30 mouse cellular contexts compared by ENCODE assay signal in the genomic region with DNA sequence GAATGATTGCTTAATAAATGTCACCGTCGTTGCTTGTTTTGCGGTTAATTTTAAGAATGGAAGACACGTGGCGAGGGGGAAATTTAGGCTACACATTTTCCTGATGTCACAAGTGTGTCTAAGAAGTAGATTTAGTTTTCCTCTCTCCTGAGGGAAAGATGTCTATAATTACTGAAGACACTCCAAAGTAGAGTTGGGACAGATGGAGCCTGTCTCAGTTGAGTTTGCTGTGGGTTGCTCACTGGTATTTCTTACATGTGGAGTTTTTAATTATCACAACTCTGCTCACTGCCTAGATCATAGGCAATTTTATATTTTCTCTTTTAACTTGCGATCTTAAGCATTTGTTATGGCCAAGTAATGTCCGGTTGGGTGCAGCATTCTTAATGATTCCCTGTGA.
"Had no signal": no experiment of that assay in that cellular context is flagged by ENCODE, and none has a peak within 500 bp of the region (broad histone marks: within the 10 kb centered on the region; RNA-seq: fewer than 3 reads in every experiment).

No protein-coding gene starts in this region.

- H3K36me3 ChIP-seq: limb, embryonic 10.5 days; limb, embryonic 12.5 days; limb, embryonic 13.5 days; limb, embryonic 15.5 days; liver, embryonic 12.5 days; liver, embryonic 13.5 days; liver, embryonic 15.5 days; lung, embryonic 15.5 days; midbrain, embryonic 10.5 days; midbrain, embryonic 12.5 days; midbrain, embryonic 13.5 days; midbrain, embryonic 15.5 days had no signal

- H3K4me1 ChIP-seq: limb, embryonic 10.5 days; limb, embryonic 12.5 days; limb, embryonic 13.5 days; limb, embryonic 15.5 days; liver, embryonic 12.5 days; liver, embryonic 13.5 days; liver, embryonic 15.5 days; lung, embryonic 15.5 days; megakaryocyte, embryonic 14.5 days; midbrain, embryonic 10.5 days; midbrain, embryonic 12.5 days; midbrain, embryonic 13.5 days; midbrain, embryonic 15.5 days had no signal

- H3K4me2 ChIP-seq: limb, embryonic 12.5 days; limb, embryonic 13.5 days; limb, embryonic 15.5 days; liver, embryonic 11.5 days; liver, embryonic 12.5 days; liver, embryonic 13.5 days; liver, embryonic 15.5 days; lung, embryonic 14.5 days; lung, embryonic 15.5 days; midbrain, embryonic 12.5 days; midbrain, embryonic 13.5 days; midbrain, embryonic 15.5 days had no signal

- H3K27me3 ChIP-seq: limb, embryonic 12.5 days; limb, embryonic 13.5 days; limb, embryonic 15.5 days; liver, embryonic 12.5 days; liver, embryonic 13.5 days; liver, embryonic 15.5 days; lung, embryonic 15.5 days; midbrain, embryonic 12.5 days; midbrain, embryonic 13.5 days; midbrain, embryonic 15.5 days had no signal

- H3K9me3 ChIP-seq: limb, embryonic 10.5 days; limb, embryonic 12.5 days; limb, embryonic 13.5 days; limb, embryonic 15.5 days; liver, embryonic 13.5 days; liver, embryonic 15.5 days; lung, embryonic 15.5 days; midbrain, embryonic 12.5 days; midbrain, embryonic 15.5 days had no signal

- H3K27ac ChIP-seq: limb, embryonic 10.5 days; limb, embryonic 12.5 days; limb, embryonic 13.5 days; limb, embryonic 15.5 days; liver, embryonic 12.5 days; liver, embryonic 13.5 days; liver, embryonic 14.5 days; liver, embryonic 15.5 days; lung, embryonic 15.5 days; macrophage; midbrain, embryonic 10.5 days; midbrain, embryonic 12.5 days; midbrain, embryonic 13.5 days; midbrain, embryonic 15.5 days had no signal

- H3K4me3 ChIP-seq: limb, embryonic 10.5 days; limb, embryonic 12.5 days; limb, embryonic 13.5 days; limb, embryonic 15.5 days; liver, embryonic 12.5 days; liver, embryonic 13.5 days; liver, embryonic 15.5 days; lung, embryonic 15.5 days; megakaryocyte, embryonic 14.5 days; midbrain, embryonic 10.5 days; midbrain, embryonic 12.5 days; midbrain, embryonic 13.5 days; midbrain, embryonic 15.5 days; myocyte had no signal

- ATAC-seq: liver, embryonic 12.5 days; liver, postnatal 0 days; lung, postnatal 0 days; midbrain, embryonic 13.5 days; midbrain, embryonic 15.5 days; midbrain, embryonic 16.5 days had no signal

- DNase-seq: left cerebral cortex, postnatal 4 days; liver; liver, embryonic 13.5 days; liver, postnatal 0 days; lung, adult 18-20 months; lung, adult 2 months; lung, embryonic 14.5 days; lung, postnatal 10 days; lung, postnatal 14 days; lung, postnatal 36 days; lung, postnatal 4 days; midbrain, embryonic 14.5 days had no signal

- H3K9ac ChIP-seq: limb, embryonic 12.5 days; limb, embryonic 13.5 days; limb, embryonic 15.5 days; liver, embryonic 12.5 days; liver, embryonic 13.5 days; liver, embryonic 14.5 days; liver, embryonic 15.5 days; liver, postnatal 0 days; lung, embryonic 14.5 days; lung, embryonic 15.5 days; midbrain, embryonic 12.5 days; midbrain, embryonic 13.5 days; midbrain, embryonic 15.5 days had no signal
